Mouse (Mus musculus): Measurements from ENCODE around the gene Bbs7. TPM values are rescaled to one million over a fixed set of nuclear protein-coding genes. Genes with fewer than 3 reads are reported as not detected.

The Bbs7 gene
- polyA plus RNA-seq, 1 experiment: 2.4 TPM

- TF ChIP-seq POLR2A (IDR thresholded peaks at IDR 0.05; ENCODE audit: control insufficient read depth, extremely low read depth, insufficient read depth, low read length, poor library complexity) (no peak), CTCF (IDR thresholded peaks at IDR 0.05; ENCODE audit: borderline replicate concordance, control insufficient read depth, extremely low read depth, insufficient read depth, low read length, poor library complexity) (no peak)
- Histone ChIP-seq H3K4me1 (replicated peaks; ENCODE audit: control insufficient read depth, insufficient read depth, low read length) (no peaks in the 10 kb centered on the region), H3K27ac (ENCODE audit: control insufficient read depth, insufficient read depth, low read length) (no peak overlapping the region), H3K27me3 (ENCODE audit: control insufficient read depth, insufficient read depth, low read length) (no peaks in the 10 kb centered on the region; the same call in 1 of the 2 replicates), H3K36me3 (ENCODE audit: control insufficient read depth, insufficient read depth, low read length) (no peaks in the 10 kb centered on the region), H3K4me3 (ENCODE audit: control insufficient read depth, insufficient read depth, low read length) (no peak overlapping the region)
- DNase-seq: no peak
- WGBS: 97% methylated on average over 5 of the region's 5 CpGs
Measured at GRCm38 (mm10) chr3:36530781-36531180, 82.5 kb downstream of the Bbs7 start.

GRCm38 (mm10) chr3:36530345-36530744, 82.9 kb downstream of the Bbs7 start:
- WGBS: 98% methylated on average over 6 of the region's 6 CpGs
- DNase-seq: no peak
- H3K27me3 ChIP-seq (ENCODE audit: control insufficient read depth, insufficient read depth, low read length): no peaks in the 10 kb centered on the region; the same call in 1 of the 2 replicates
- H3K4me1 ChIP-seq (replicated peaks; ENCODE audit: control insufficient read depth, insufficient read depth, low read length): no peaks in the 10 kb centered on the region
- no peak overlapping the region for H3K4me3 ChIP-seq (ENCODE audit: control insufficient read depth, insufficient read depth, low read length)
- no peaks in the 10 kb centered on the region for H3K36me3 ChIP-seq (ENCODE audit: control insufficient read depth, insufficient read depth, low read length)
- no peak overlapping the region for H3K27ac ChIP-seq (ENCODE audit: control insufficient read depth, insufficient read depth, low read length)
- no peak for TF ChIP-seq POLR2A (IDR thresholded peaks at IDR 0.05; ENCODE audit: control insufficient read depth, extremely low read depth, insufficient read depth, low read length, poor library complexity)
- no peak for TF ChIP-seq CTCF (IDR thresholded peaks at IDR 0.05; ENCODE audit: borderline replicate concordance, control insufficient read depth, extremely low read depth, insufficient read depth, low read length, poor library complexity)

- TF ChIP-seq CTCF (IDR thresholded peaks at IDR 0.05; ENCODE audit: borderline replicate concordance, control insufficient read depth, extremely low read depth, insufficient read depth, low read length, poor library complexity) (no peak), POLR2A (IDR thresholded peaks at IDR 0.05; ENCODE audit: control insufficient read depth, extremely low read depth, insufficient read depth, low read length, poor library complexity) (no peak)
- Histone ChIP-seq H3K4me3 (ENCODE audit: control insufficient read depth, insufficient read depth, low read length) (no peak overlapping the region), H3K36me3 (ENCODE audit: control insufficient read depth, insufficient read depth, low read length) (no peaks in the 10 kb centered on the region), H3K4me1 (replicated peaks; ENCODE audit: control insufficient read depth, insufficient read depth, low read length) (no peaks in the 10 kb centered on the region), H3K27me3 (ENCODE audit: control insufficient read depth, insufficient read depth, low read length) (peaks cover 5% of the 10 kb centered on the region; the same call in 1 of the 2 replicates), H3K27ac (ENCODE audit: control insufficient read depth, insufficient read depth, low read length) (no peak overlapping the region)
- WGBS: 84% methylated on average over 3 of the region's 3 CpGs
- no peak for DNase-seq
Measured at GRCm38 (mm10) chr3:36524466-36524865, 88.8 kb downstream of the Bbs7 start.

Other genes starting within 250 kb of the Bbs7 start
- 374 and 442 TPM in 2 replicates for gene Anxa5, start 137.6 kb downstream of the Bbs7 start, polyA plus RNA-seq (2012; rRNA removed)
- gene 1810062G17Rik, start 137.5 kb downstream of the Bbs7 start, polyA plus RNA-seq (2012; rRNA removed): 1.2 and 1.5 TPM in 2 replicates
- 0.22 and 0.30 TPM in 2 replicates for gene Gm11549, start 91.7 kb downstream of the Bbs7 start, polyA plus RNA-seq (2012; rRNA removed)
- 8.3 and 11.4 TPM in 2 replicates for gene Exosc9, start 60.9 kb downstream of the Bbs7 start, polyA plus RNA-seq (2012; rRNA removed)
- 196 and 359 TPM in 2 replicates for gene Ccna2, start 41.3 kb downstream of the Bbs7 start, polyA plus RNA-seq (2012; rRNA removed)
- gene Trpc3, start 76.7 kb upstream of the Bbs7 start, polyA plus RNA-seq (2012; rRNA removed): 0.43 and 0.58 TPM in 2 replicates
- 33.4 and 34.4 TPM in 2 replicates for gene 4932438A13Rik, start 249.6 kb upstream of the Bbs7 start, polyA plus RNA-seq (2012; rRNA removed)